Mouse (Mus musculus) hindbrain, postnatal 0 days (tissue): ENCODE measurements around the gene Ubqln4. TPM values are rescaled to one million over a fixed set of nuclear protein-coding genes. Genes with fewer than 3 reads are reported as not detected.
A peak's percentile ranks its signal among the peaks of the same experiment; 100 is the strongest.
"Not testable (repeated sequence)": the region's sequence is repeated elsewhere in the genome, so short reads cannot be mapped to it uniquely, and the experiment has no call there.

Source experiments
- ATAC-seq: fragments of 200-750 bp; cut with Nextera tagmentation; 2 replicates; pipeline ENCODE4 v1.8.0; 2017; ENCODE audit warnings: mild to moderate bottlenecking, moderate TSS enrichment, moderate library complexity
- DNase-seq: peaks from one replicate; pipeline ENCODE4 v3.0.0-alpha.2; 2015; ENCODE audit warnings: low spot score
- H3K27ac ChIP-seq: fragments of 300-500 bp; sonication (generic); 2 replicates; pipeline ENCODE4 v1.5.1; 2014; ENCODE audit warnings: mild to moderate bottlenecking
- H3K27me3 ChIP-seq: fragments of 300-500 bp; sonication (generic); 2 replicates; pipeline ENCODE4 v1.6.1; 2014; ENCODE audit warnings: low read length, mixed read lengths; ENCODE audit not compliant: insufficient read depth
- H3K36me3 ChIP-seq: fragments of 300-500 bp; sonication (generic); 2 replicates; pipeline ENCODE4 v1.6.1; 2014; ENCODE audit warnings: low read length, mixed read lengths; ENCODE audit not compliant: insufficient read depth
- H3K4me1 ChIP-seq: fragments of 300-500 bp; sonication (generic); 2 replicates; pipeline ENCODE4 v1.6.1; 2014; ENCODE audit warnings: antibody characterized with exemption, low read length, mixed read lengths; ENCODE audit not compliant: insufficient read depth
- H3K4me2 ChIP-seq: fragments of 300-500 bp; sonication (generic); 2 replicates; pipeline ENCODE4 v1.6.1; 2014; ENCODE audit warnings: low read depth, mild to moderate bottlenecking, low read length, moderate library complexity, mixed read lengths
- H3K4me3 ChIP-seq: fragments of 300-500 bp; sonication (generic); 2 replicates; pipeline ENCODE4 v1.5.1; 2014; ENCODE audit warnings: low read length
- H3K9ac ChIP-seq: fragments of 300-500 bp; sonication (generic); replicated peaks from 2 replicates; pipeline ENCODE4 v1.6.1; 2014; ENCODE audit warnings: mild to moderate bottlenecking, low read length, moderate library complexity, mixed read lengths
- H3K9me3 ChIP-seq: fragments of 300-500 bp; sonication (generic); 2 replicates; pipeline ENCODE4 v1.6.1; 2016; ENCODE audit warnings: low read length, mixed read lengths
- CTCF ChIP-seq: IDR thresholded peaks from 2 replicates; pipeline ENCODE4 v1.5.1; 2016; ENCODE audit warnings: antibody characterized with exemption, control low read depth, low read depth
- WGBS: fragments of 180-500 bp; shearing (Covaris S2); extraction: QIAGEN DNeasy Blood & Tissue Kit; methylation state at CpG from one replicate; pipeline ENCODE4 v1.1.7; 2014; 5-methylcytosine and 5-hydroxymethylcytosine counted together
- polyA plus RNA-seq: library from polyadenylated mRNA; unstranded; fragments of >200 nt; fragmentation: Nextera tagmentation; extraction: Ambion mirVana; gene quantifications from 2 replicates; pipeline ENCODE4 v1.2.1, GENCODE M21; 2015
- total RNA-seq: library from RNA; depleted of rRNA; stranded (reverse); fragments of >200 nt; gene quantifications from 2 replicates; pipeline ENCODE4 v1.2.3, GENCODE M21; 2014

The Ubqln4 gene
- total and polyA plus RNA-seq, 2 experiments from 2014 or later: 29.8 to 131 TPM

GRCm38 (mm10) chr3:88570341-88570740, 16.8 kb downstream of the Ubqln4 start:
- H3K27me3 ChIP-seq: no peaks in the 10 kb centered on the region
- no peak overlapping the region for H3K4me3 ChIP-seq
- DNase-seq: no peak
- H3K9me3 ChIP-seq: no peaks in the 10 kb centered on the region
- no peak for TF ChIP-seq CTCF
- 95% methylated on average over 10 of the region's 10 CpGs for WGBS
- no peaks in the 10 kb centered on the region for H3K4me1 ChIP-seq
- no peak overlapping the region for H3K9ac ChIP-seq
- no peak overlapping the region for H3K4me2 ChIP-seq
- no peak overlapping the region for H3K27ac ChIP-seq
- H3K36me3 ChIP-seq: peaks cover 44% of the 10 kb centered on the region
- ATAC-seq: no peak

GRCm38 (mm10) chr3:88571856-88572255, 18.3 kb downstream of the Ubqln4 start:
- Histone ChIP-seq H3K4me2 (no peak overlapping the region), H3K27me3 (no peaks in the 10 kb centered on the region), H3K4me3 (no peak overlapping the region), H3K9ac (no peak overlapping the region), H3K9me3 (no peaks in the 10 kb centered on the region), H3K36me3 (peaks cover 30% of the 10 kb centered on the region), H3K27ac (no peak overlapping the region), H3K4me1 (no peaks in the 10 kb centered on the region)
- no peak for TF ChIP-seq CTCF
- DNase-seq (no peak), ATAC-seq (no peak)
- WGBS: 74% methylated on average over 1 of the region's 1 CpGs

- Histone ChIP-seq H3K36me3 (peaks cover 24% of the 10 kb centered on the region), H3K4me3 (no peak overlapping the region), H3K4me2 (no peak overlapping the region), H3K9ac (no peak overlapping the region), H3K27ac (no peak overlapping the region), H3K27me3 (no peaks in the 10 kb centered on the region), H3K9me3 (no peaks in the 10 kb centered on the region), H3K4me1 (no peaks in the 10 kb centered on the region)
- ATAC-seq: no peak
- WGBS: 78% methylated on average over 2 of the region's 2 CpGs
- TF ChIP-seq CTCF: no peak
- no peak for DNase-seq
Measured at GRCm38 (mm10) chr3:88572835-88573234, 19.3 kb downstream of the Ubqln4 start.

- no peak for DNase-seq
- H3K27me3 ChIP-seq: no peaks in the 10 kb centered on the region
- no peak overlapping the region for H3K4me2 ChIP-seq
- peaks cover 14% of the 10 kb centered on the region for H3K36me3 ChIP-seq
- H3K9ac ChIP-seq: no peak overlapping the region
- no peak for TF ChIP-seq CTCF
- 94% methylated on average over 2 of the region's 2 CpGs for WGBS
- H3K9me3 ChIP-seq: no peaks in the 10 kb centered on the region
- H3K4me3 ChIP-seq: no peak overlapping the region
- no peak overlapping the region for H3K27ac ChIP-seq
- no peak for ATAC-seq
- H3K4me1 ChIP-seq: no peaks in the 10 kb centered on the region
Measured at GRCm38 (mm10) chr3:88573810-88574209, 20.3 kb downstream of the Ubqln4 start.

- no peak for TF ChIP-seq CTCF
- H3K4me3 ChIP-seq: no peak within 1 kb of the TSS
- 87% methylated on average over 3 of the region's 3 CpGs for WGBS
- H3K27me3 ChIP-seq: no peaks in the 10 kb centered on the region
- no peaks in the 10 kb centered on the region for H3K4me1 ChIP-seq
- H3K9ac ChIP-seq: no peak within 1 kb of the TSS
- H3K36me3 ChIP-seq: no peaks in the 10 kb centered on the region
- H3K4me2 ChIP-seq: no peak within 1 kb of the TSS
- no peak within 1 kb of the TSS for H3K27ac ChIP-seq
- no peaks in the 10 kb centered on the region for H3K9me3 ChIP-seq
- no peak for DNase-seq
- ATAC-seq: no peak
Measured at GRCm38 (mm10) chr3:88575540-88575939, 22.0 kb downstream of the Ubqln4 start, which contains the start of gene Ssr2. Gene Ssr2, plus strand, starts transcription at chr3:88575876.

- H3K36me3 ChIP-seq, H3K9me3 ChIP-seq, H3K27ac ChIP-seq, ATAC-seq, DNase-seq, H3K4me2 ChIP-seq, H3K4me1 ChIP-seq, H3K27me3 ChIP-seq, H3K9ac ChIP-seq, H3K4me3 ChIP-seq: not testable (repeated sequence)
- WGBS: 85% methylated on average over 5 of the region's 5 CpGs
Measured at GRCm38 (mm10) chr3:88577846-88578245, 24.3 kb downstream of the Ubqln4 start.

GRCm38 (mm10) chr3:88578498-88579424, 25.2 kb downstream of the Ubqln4 start:
- DNase-seq (no peak), ATAC-seq (peak; percentile 31; the same call in 1 of the 2 replicates)
- H3K9ac ChIP-seq: peak overlapping the region; percentile 69; the same call in 1 of the 2 replicates
- peak overlapping the region; percentile 80 for H3K4me3 ChIP-seq
- no peak for TF ChIP-seq CTCF
- no peaks in the 10 kb centered on the region for H3K27me3 ChIP-seq
- H3K4me1 ChIP-seq: no peaks in the 10 kb centered on the region
- no peak overlapping the region for H3K27ac ChIP-seq
- peak overlapping the region; percentile 80 for H3K4me2 ChIP-seq
- H3K36me3 ChIP-seq: peaks cover 13% of the 10 kb centered on the region
- WGBS: 55% methylated on average over 8 of the region's 8 CpGs
- H3K9me3 ChIP-seq: no peaks in the 10 kb centered on the region
